ENCODE assay signal across 8 mouse cellular contexts in genomic region chr10:9674561-9675521, GRCm38 (mm10). TPM values are rescaled to one million over a fixed set of nuclear protein-coding genes. Genes with fewer than 3 reads are reported as not detected.
DNase-seq lines count a peak whose midpoint lies in the region; ATAC-seq and TF ChIP-seq lines count a peak whose summit lies in the region.

Gene Samd5 (minus strand): TSS chr10:9675208.

- in situ Hi-C loops in ES-E14 (cut with MboI; ENCODE audit: low sequenced_read_pairs in 2 of 2, unreplicated experiment in 2 of 2): no loop called here

- intact Hi-C loops in heart, postnatal 36 days (cut with DNase I): loop anchor here (2.0 to 10.0 kb wide), 4 partner anchors 180 to 880 kb away; no protein-coding TSS in a partner anchor

- H3K36me3 ChIP-seq in ES-E14 (ENCODE audit: control insufficient read depth, insufficient read depth, low read length, poor library complexity, severe bottlenecking): no peaks in the 10 kb centered on the region

- H3K4me3 ChIP-seq in ES-E14 (ENCODE audit: insufficient read depth in 1 of 2, low read depth in 1 of 2, low read length in 2 of 2, poor library complexity in 1 of 2, severe bottlenecking in 1 of 2): peak within 1 kb of the TSS; percentile 60 to 69

- H3K9ac ChIP-seq in ES-E14 (ENCODE audit: insufficient read depth, low read depth, low read length, poor library complexity, severe bottlenecking): peak within 1 kb of the TSS; percentile 40; the same call in 1 of the 2 replicates

- TF ChIP-seq CTCF in brain, embryonic 14.5 days (IDR thresholded peaks at IDR 0.05; ENCODE audit: borderline replicate concordance, extremely low read depth, insufficient read depth, insufficient read length): no peak

- ATAC-seq in inflammation-experienced regulatory T-cells, adult 6 months: no peak

- no peak for DNase-seq in ES-E14 (ENCODE audit: low read depth, low spot score)
- peak; percentile 75 for DNase-seq in brain, embryonic 14.5 days (ENCODE audit: low read depth)
- peak; percentile 29 for DNase-seq in forelimb bud, embryonic 11.5 days (ENCODE audit: low read depth, low spot score)
- peak; percentile 64 to 75 for DNase-seq in heart, postnatal 36 days
- peak; percentile 60 to 61 for DNase-seq in layer of hippocampus, postnatal 36 days
- peak; percentile 62 for DNase-seq in lung, postnatal 14 days
- peak; percentile 73 for DNase-seq in retina, postnatal 1 day

- H3K27ac ChIP-seq in ES-E14 (ENCODE audit: insufficient read depth, low read depth, low read length, poor library complexity, severe bottlenecking): no peak within 1 kb of the TSS

- H3K9me3 ChIP-seq in ES-E14 (ENCODE audit: control insufficient read depth, insufficient read depth, low read depth, low read length): no peaks in the 10 kb centered on the region

- H3K4me1 ChIP-seq in ES-E14 (ENCODE audit: control insufficient read depth in 2 of 2, insufficient read depth in 2 of 2, low read length in 2 of 2, poor library complexity in 1 of 2): no peaks in the 10 kb centered on the region; a peak in 1 of 4 replicates

- no peak for TF ChIP-seq POLR2A in brain, embryonic 14.5 days (IDR thresholded peaks at IDR 0.05; ENCODE audit: borderline replicate concordance, extremely low read depth, insufficient read depth, insufficient read length, poor library complexity, severe bottlenecking)

TF ChIP-seq in ES-E14, 5 proteins besides CTCF, POLR2A, EP300 and RAD21:
- TF ChIP-seq HCFC1 (IDR thresholded peaks at IDR 0.05; ENCODE audit: borderline replicate concordance, insufficient read depth, low read length) (no peak), CHD2 (IDR thresholded peaks at IDR 0.05; ENCODE audit: low read depth, low read length) (no peak)

RNA-seq across cellular contexts. Expression of gene Samd5, which starts in this region (rescaled TPM):
- total RNA-seq in ES-E14 (2012; rRNA removed): 1.2 and 2.1 TPM in 2 replicates
- polyA plus RNA-seq in brain, embryonic 14.5 days (2012; rRNA removed): 5.4 and 11.1 TPM in 2 replicates
- total RNA-seq in heart, postnatal 36 days (2021): 1 to 10 TPM; 3.5 to 4.6 TPM
- 10 to 100 TPM; 12.6 to 12.9 TPM for total RNA-seq in layer of hippocampus, postnatal 36 days (2021)
- polyA plus RNA-seq in inflammation-experienced regulatory T-cells, adult 6 months (2017; shearing (Covaris generic)): not detected
